Mouse (Mus musculus) brain, embryonic 14.5 days (tissue): ENCODE measurements around the gene Abcf3.

Experiments used
- CTCF ChIP-seq: fragments of 200-500 bp; IDR thresholded peaks from 2 replicates; pipeline ENCODE4 v1.5.1; 2012; ENCODE audit warnings: inconsistent platforms, mild to moderate bottlenecking, moderate library complexity, borderline replicate concordance; ENCODE audit not compliant: insufficient read depth, insufficient read length; ENCODE audit errors: extremely low read depth
- POLR2A ChIP-seq: fragments of 200-500 bp; IDR thresholded peaks from 2 replicates; pipeline ENCODE4 v1.6.1; 2012; ENCODE audit warnings: mild to moderate bottlenecking, inconsistent platforms, borderline replicate concordance; ENCODE audit not compliant: poor library complexity, insufficient read depth, insufficient read length, severe bottlenecking; ENCODE audit errors: extremely low read depth

DNA sequence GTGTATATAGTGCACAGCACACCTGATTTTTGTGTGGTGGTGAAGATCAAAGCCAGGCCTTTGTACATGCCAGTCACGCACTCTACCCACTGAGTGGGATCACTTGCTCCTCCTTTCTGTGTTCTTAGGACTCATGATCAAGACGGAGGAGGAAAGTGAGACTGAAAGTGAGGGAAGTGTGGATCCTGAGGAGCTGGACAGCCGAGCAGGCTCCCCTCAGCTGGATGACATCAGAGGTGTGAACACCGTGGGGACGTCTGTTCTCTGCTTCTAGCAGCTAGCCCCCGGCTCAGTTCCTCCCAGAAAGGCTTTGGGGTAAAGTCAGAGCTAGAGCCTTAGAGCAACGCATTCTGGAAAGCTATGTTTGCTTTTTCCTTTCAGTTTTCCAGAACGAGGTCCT, 42.4 kb upstream of the Abcf3 start:
- no peak for TF ChIP-seq CTCF
- no peak for TF ChIP-seq POLR2A
